ENCODE assay signal across 29 mouse cellular contexts in the genomic region with DNA sequence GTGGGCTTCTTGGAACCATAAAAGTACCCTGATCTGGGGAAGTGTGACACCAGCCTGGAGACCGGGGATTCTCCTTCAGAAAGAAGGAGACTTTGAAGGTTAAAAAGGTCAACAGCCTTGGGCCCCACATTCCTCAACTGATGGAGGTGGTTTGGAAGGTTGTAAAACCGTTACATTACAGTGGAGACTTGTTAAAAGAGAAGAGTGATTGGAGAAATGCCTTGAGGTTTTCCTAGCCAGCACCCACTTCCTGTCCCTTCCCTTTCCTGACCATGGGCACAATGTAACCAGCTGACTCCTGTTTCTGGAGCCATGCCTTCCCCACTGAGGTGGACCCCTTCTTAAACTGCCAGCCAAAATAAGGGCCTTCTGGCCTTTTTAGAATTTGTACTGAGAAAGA.
A peak's percentile ranks its signal among the peaks of the same experiment; 100 is the strongest.
DNase-seq lines count a peak whose midpoint lies in the region; ATAC-seq and TF ChIP-seq lines count a peak whose summit lies in the region.
"Had no signal": no experiment of that assay in that cellular context is flagged by ENCODE, and none has a peak within 500 bp of the region (broad histone marks: within the 10 kb centered on the region; RNA-seq: fewer than 3 reads in every experiment).

No protein-coding gene starts in this region.

- WGBS in macrophage (ENCODE audit: missing documents), result 20% methylated on average over 2 of the region's 2 CpGs

- H3K4me3 ChIP-seq in gastrocnemius, adult 2 months, result no peak overlapping the region
- H3K4me3 ChIP-seq in macrophage (ENCODE audit: inconsistent target), result no peak overlapping the region
- H3K4me3 ChIP-seq: forebrain, embryonic 12.5 days; heart, adult 2 months; heart, embryonic 13.5 days; liver, embryonic 15.5 days; neural tube, embryonic 12.5 days; stomach, embryonic 15.5 days had no signal

- H3K27ac ChIP-seq in gastrocnemius, adult 2 months, result peak overlapping the region; percentile 38
- H3K27ac ChIP-seq in macrophage, result peak overlapping the region; percentile 42
- H3K27ac ChIP-seq: heart, adult 2 months; heart, embryonic 13.5 days; hindbrain, embryonic 14.5 days; liver, embryonic 15.5 days; neural tube, embryonic 12.5 days; stomach, embryonic 15.5 days had no signal

- no peak for ATAC-seq in erythroid progenitor cell, adult 5-6 weeks (replicated peaks; ENCODE audit: low FRiP score, poor library complexity, severe bottlenecking)
- ATAC-seq: CD4-positive, CD25-positive, alpha-beta regulatory T cell, adult 4 months; forebrain, postnatal 0 days; inflammation-experienced regulatory T-cells, adult 6 months; midbrain, embryonic 16.5 days had no signal

- DNase-seq in gastrocnemius, adult 2 months, result no peak
- DNase-seq in gastrocnemius, postnatal 10 days, result no peak
- peak; percentile 63 for DNase-seq in ZHBTc4 (ENCODE audit: low read depth, low spot score)
- DNase-seq in hindlimb bud, embryonic 11.5 days (ENCODE audit: extremely low spot score, low read depth, low spot score), result peak; percentile 28
- no peak for DNase-seq in cerebellum, adult 8-10 months
- no peak for DNase-seq in retina, embryonic 14.5 days (ENCODE audit: low spot score)
- DNase-seq: adrenal gland, postnatal 14 days; cerebellum, adult 18-20 months; cerebellum, postnatal 14 days; forebrain, postnatal 0 days; gastrocnemius, postnatal 25 days; heart, adult 2 months; heart, postnatal 10 days; kidney, adult 11 months; kidney, postnatal 14 days; lung, embryonic 14.5 days; right cerebral cortex, postnatal 14 days; thymus, postnatal 14 days had no signal

- intact Hi-C loops in gastrocnemius, adult 2 months (cut with DNase I), result no loop called here

- no peak for TF ChIP-seq CTCF in gastrocnemius, adult 2 months (IDR thresholded peaks at IDR 0.05)

- no peaks in the 10 kb centered on the region for H3K79me2 ChIP-seq in macrophage (ENCODE audit: inconsistent target)

- H3K36me3 ChIP-seq in macrophage (ENCODE audit: inconsistent target), result no peaks in the 10 kb centered on the region
- H3K36me3 ChIP-seq: neural tube, embryonic 12.5 days; stomach, embryonic 15.5 days had no signal

Comparison
In these comparisons a context has a peak if more than half of its experiments do, and no peak if none do; other contexts are left out.
1. DNase-seq: peak in ZHBTc4 (single experiment) and hindlimb bud, embryonic 11.5 days (single experiment); none in gastrocnemius, adult 2 months (single experiment), gastrocnemius, postnatal 10 days (single experiment), cerebellum, adult 8-10 months (single experiment) and retina, embryonic 14.5 days (single experiment).